Mouse (Mus musculus): Measurements from ENCODE around the gene Stat5b. TPM values are rescaled to one million over a fixed set of nuclear protein-coding genes. Genes with fewer than 3 reads are reported as not detected.

Gene Stat5b
- polyA plus RNA-seq (2014; fragmentation: Nextera tagmentation; extraction: Ambion mirVana), result 28.8 and 31.4 TPM in 2 replicates

DNA sequence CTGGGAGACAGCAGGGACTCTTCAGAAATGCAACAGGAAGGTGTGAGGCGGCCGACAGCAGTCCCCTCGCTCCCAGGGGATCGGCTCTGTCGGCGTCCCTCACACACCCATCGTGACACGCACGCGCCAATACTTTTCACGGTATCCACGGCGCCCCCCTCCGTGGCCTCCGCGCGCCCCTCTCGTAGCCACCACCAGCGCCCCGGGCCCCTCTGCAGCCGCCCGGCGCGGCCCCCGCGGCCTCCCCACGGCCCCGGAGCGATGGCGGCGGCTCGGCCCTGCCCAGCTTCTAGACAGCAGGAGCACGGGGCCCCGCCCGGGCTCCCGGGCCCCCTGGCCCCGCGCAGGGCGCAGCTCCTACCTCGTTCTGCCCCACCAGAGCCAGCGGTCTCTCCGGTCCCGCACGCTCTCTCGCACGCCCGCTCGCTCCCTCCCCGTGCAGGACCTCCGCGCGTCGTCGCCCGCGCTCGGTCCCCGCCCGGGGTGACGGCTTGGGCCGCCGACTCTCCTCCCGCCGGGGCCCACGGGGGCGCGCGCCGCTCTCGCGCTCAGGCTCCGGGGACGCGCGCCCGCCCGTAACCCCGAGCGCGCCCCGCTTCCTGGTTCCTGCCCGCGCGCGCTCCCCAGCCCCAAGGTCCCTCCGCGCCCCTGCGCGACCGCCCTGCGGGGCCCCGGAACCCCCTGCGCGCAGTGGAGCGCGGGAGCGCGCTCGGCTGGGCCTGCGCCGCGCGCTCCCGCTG is at the start of gene Stat5b:
Stat5b (minus strand) TSS at position 687 of the 740 bp plus-strand sequence.
- under 1% methylated on average over 71 of the region's 104 CpGs for WGBS
- H3K4me2 ChIP-seq (ENCODE audit: low read length), result peak within 1 kb of the TSS; percentile 94
- no peaks in the 10 kb centered on the region for H3K9me3 ChIP-seq (ENCODE audit: control insufficient read depth, low read length)
- peak within 1 kb of the TSS; percentile 11 to 92 for H3K27ac ChIP-seq (replicated peaks in 1 of 2; ENCODE audit: control insufficient read depth in 1 of 2, insufficient read depth in 1 of 2, low read depth in 2 of 2, low read length in 2 of 2)
- no peaks in the 10 kb centered on the region for H3K36me3 ChIP-seq (ENCODE audit: control insufficient read depth, insufficient read depth, low read length)
- H3K9ac ChIP-seq (ENCODE audit: low read length), result peak within 1 kb of the TSS; percentile 98
- H3K27me3 ChIP-seq (ENCODE audit: control insufficient read depth, insufficient read depth, low read length), result no peaks in the 10 kb centered on the region; the same call in 1 of the 2 replicates
- H3K4me1 ChIP-seq (ENCODE audit: control insufficient read depth in 2 of 2, insufficient read depth in 2 of 2, low read length in 2 of 2), result peaks cover 6 to 26% of the 10 kb centered on the region in 2 experiments; a peak in 3 of 4 replicates
- peak; percentile 80 for ATAC-seq (ENCODE audit: insufficient number of reproducible peaks, insufficient read depth, low FRiP score, low read depth)
- peak within 1 kb of the TSS; percentile 57 to 96 for H3K4me3 ChIP-seq (ENCODE audit: control insufficient read depth in 1 of 2, insufficient read depth in 1 of 2, low read depth in 1 of 2, low read length in 2 of 2)

- Histone ChIP-seq H3K27me3 (ENCODE audit: control insufficient read depth, insufficient read depth, low read length) (no peaks in the 10 kb centered on the region), H3K9ac (ENCODE audit: low read length) (no peak overlapping the region), H3K4me1 (ENCODE audit: control insufficient read depth in 2 of 2, insufficient read depth in 2 of 2, low read length in 2 of 2) (peaks cover 2 to 5% of the 10 kb centered on the region in 2 experiments; a peak in 2 of 4 replicates), H3K9me3 (ENCODE audit: control insufficient read depth, low read length) (0 out of 2 replicates have a peak, but pooled peaks cover 3% of the 10 kb centered on the region), H3K36me3 (ENCODE audit: control insufficient read depth, insufficient read depth, low read length) (peaks cover 86% of the 10 kb centered on the region), H3K4me3 (ENCODE audit: control insufficient read depth in 1 of 2, insufficient read depth in 1 of 2, low read depth in 1 of 2, low read length in 2 of 2) (no peak overlapping the region), H3K4me2 (ENCODE audit: low read length) (no peak overlapping the region), H3K27ac (replicated peaks in 1 of 2; ENCODE audit: control insufficient read depth in 1 of 2, insufficient read depth in 1 of 2, low read depth in 2 of 2, low read length in 2 of 2) (no peak overlapping the region)
- WGBS, result 84% methylated on average over 16 of the region's 16 CpGs
- no peak for ATAC-seq (ENCODE audit: insufficient number of reproducible peaks, insufficient read depth, low FRiP score, low read depth)
Measured at GRCm38 (mm10) chr11:100898441-100899199, 48.1 kb upstream of the Stat5b start.

DNA sequence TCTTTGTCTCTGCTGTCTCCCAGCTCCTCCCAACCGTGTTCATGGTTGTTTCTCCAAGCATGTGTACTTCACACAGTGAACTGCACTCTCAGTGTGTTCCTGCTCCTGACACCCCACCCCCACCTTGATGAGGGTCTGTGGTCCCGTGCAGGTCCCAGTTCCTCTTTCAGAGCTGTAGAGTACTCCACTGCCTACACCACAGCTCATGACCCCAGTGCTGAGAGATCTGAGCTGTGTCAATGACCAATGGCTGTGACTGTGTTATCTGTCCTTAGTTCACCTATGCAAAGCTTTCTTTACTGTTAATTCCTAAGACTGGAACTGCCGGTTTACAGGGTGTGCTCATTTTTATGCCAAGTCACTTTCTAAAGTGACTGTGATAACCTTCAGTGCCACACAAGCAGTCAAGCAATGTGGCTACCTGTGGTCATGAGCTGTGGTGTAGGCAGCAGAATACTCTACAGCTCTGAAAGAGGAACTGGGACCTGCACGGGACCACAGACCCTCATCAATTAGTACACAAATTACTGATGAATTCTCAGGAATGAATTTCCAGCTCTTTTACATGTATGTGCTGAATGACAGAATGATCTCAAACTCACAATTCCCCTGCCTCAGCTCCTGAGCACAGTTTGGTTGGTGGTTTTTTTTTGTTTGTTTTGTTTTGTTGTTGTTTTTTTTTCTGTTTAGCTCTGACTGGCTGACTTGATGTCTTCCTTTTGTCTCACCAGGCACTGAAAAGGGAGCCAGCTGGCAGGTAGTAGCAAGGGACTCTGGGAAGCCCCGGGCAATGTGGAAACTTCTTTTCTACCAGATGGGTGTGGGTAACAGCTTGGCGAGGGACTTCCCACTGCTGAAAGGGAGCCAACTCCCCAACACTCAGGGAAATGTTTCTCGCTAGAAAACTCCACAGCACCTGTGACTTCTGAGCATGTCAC is 47.0 kb upstream of the Stat5b start:
- Histone ChIP-seq H3K4me3 (ENCODE audit: control insufficient read depth in 1 of 2, insufficient read depth in 1 of 2, low read depth in 1 of 2, low read length in 2 of 2) (no peak overlapping the region), H3K9me3 (ENCODE audit: control insufficient read depth, low read length) (0 out of 2 replicates have a peak, but pooled peaks cover 3% of the 10 kb centered on the region), H3K27me3 (ENCODE audit: control insufficient read depth, insufficient read depth, low read length) (no peaks in the 10 kb centered on the region), H3K9ac (ENCODE audit: low read length) (no peak overlapping the region), H3K36me3 (ENCODE audit: control insufficient read depth, insufficient read depth, low read length) (peaks cover 84% of the 10 kb centered on the region), H3K4me1 (ENCODE audit: control insufficient read depth in 2 of 2, insufficient read depth in 2 of 2, low read length in 2 of 2) (peaks cover 3 to 8% of the 10 kb centered on the region in 2 experiments; a peak in 3 of 4 replicates), H3K4me2 (ENCODE audit: low read length) (no peak overlapping the region), H3K27ac (replicated peaks in 1 of 2; ENCODE audit: control insufficient read depth in 1 of 2, insufficient read depth in 1 of 2, low read depth in 2 of 2, low read length in 2 of 2) (no peak overlapping the region)
- 77% methylated on average over 7 of the region's 7 CpGs for WGBS
- no peak for ATAC-seq (ENCODE audit: insufficient number of reproducible peaks, insufficient read depth, low FRiP score, low read depth)

DNA sequence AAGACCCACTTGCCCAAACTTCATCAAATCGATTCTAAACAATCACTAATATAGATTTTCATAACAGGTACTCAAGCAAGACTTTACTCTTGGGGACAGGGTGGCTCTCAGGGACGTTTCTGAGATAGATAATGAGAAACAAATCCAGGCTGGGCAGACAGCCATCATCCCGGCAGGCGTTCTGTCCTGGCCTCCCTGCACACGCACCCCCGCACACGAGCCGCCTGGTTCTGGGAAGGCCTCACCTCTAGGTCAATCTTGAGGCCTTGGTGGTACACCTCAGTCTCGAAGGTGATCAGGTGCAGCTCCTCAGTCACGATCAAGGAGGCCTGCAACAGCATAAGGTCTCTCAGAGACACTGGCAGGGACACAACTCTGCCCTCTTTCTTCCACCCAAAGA is 45.6 kb upstream of the Stat5b start:
- Histone ChIP-seq H3K27ac (replicated peaks in 1 of 2; ENCODE audit: control insufficient read depth in 1 of 2, insufficient read depth in 1 of 2, low read depth in 2 of 2, low read length in 2 of 2) (no peak overlapping the region), H3K36me3 (ENCODE audit: control insufficient read depth, insufficient read depth, low read length) (peaks cover 84% of the 10 kb centered on the region), H3K4me1 (ENCODE audit: control insufficient read depth in 2 of 2, insufficient read depth in 2 of 2, low read length in 2 of 2) (peaks cover 4 to 21% of the 10 kb centered on the region in 2 experiments; a peak in 3 of 4 replicates), H3K4me3 (ENCODE audit: control insufficient read depth in 1 of 2, insufficient read depth in 1 of 2, low read depth in 1 of 2, low read length in 2 of 2) (no peak overlapping the region), H3K4me2 (ENCODE audit: low read length) (no peak overlapping the region), H3K27me3 (ENCODE audit: control insufficient read depth, insufficient read depth, low read length) (no peaks in the 10 kb centered on the region), H3K9ac (ENCODE audit: low read length) (no peak overlapping the region), H3K9me3 (ENCODE audit: control insufficient read depth, low read length) (no peaks in the 10 kb centered on the region)
- no peak for ATAC-seq (ENCODE audit: insufficient number of reproducible peaks, insufficient read depth, low FRiP score, low read depth)
- 74% methylated on average over 10 of the region's 10 CpGs for WGBS

GRCm38 (mm10) chr11:100894146-100894918 is 43.8 kb upstream of the Stat5b start:
- Histone ChIP-seq H3K36me3 (ENCODE audit: control insufficient read depth, insufficient read depth, low read length) (peaks cover 85% of the 10 kb centered on the region), H3K4me3 (ENCODE audit: control insufficient read depth in 1 of 2, insufficient read depth in 1 of 2, low read depth in 1 of 2, low read length in 2 of 2) (no peak overlapping the region)

DNA sequence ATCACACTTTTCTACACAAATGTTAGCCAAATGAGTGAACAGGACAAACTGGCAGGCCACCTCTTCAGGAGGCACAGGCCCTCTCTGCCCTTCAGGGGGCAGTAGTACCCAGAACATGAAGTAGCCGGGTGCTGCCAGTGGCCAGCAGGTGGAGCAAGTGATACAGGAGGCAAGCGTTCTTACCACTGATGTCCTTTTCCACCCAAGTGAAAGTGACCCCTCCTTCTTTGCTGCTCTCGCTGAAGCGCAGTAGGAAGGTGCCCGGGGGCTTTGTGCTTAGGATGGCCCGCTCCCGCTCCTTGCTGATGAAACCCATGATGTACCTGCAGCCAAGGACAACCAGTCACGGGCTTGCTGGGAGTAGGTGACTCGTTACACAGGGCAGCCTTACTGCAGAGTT is 43.0 kb upstream of the Stat5b start:
- Histone ChIP-seq H3K4me2 (ENCODE audit: low read length) (0 out of 2 replicates have a peak overlapping the region, but pooled peaks have one; percentile 6), H3K9ac (ENCODE audit: low read length) (peak overlapping the region; percentile 2; the same call in 1 of the 2 replicates), H3K4me3 (ENCODE audit: control insufficient read depth in 1 of 2, insufficient read depth in 1 of 2, low read depth in 1 of 2, low read length in 2 of 2) (no peak overlapping the region), H3K27me3 (ENCODE audit: control insufficient read depth, insufficient read depth, low read length) (no peaks in the 10 kb centered on the region), H3K27ac (replicated peaks in 1 of 2; ENCODE audit: control insufficient read depth in 1 of 2, insufficient read depth in 1 of 2, low read depth in 2 of 2, low read length in 2 of 2) (0 out of 4 replicates have a peak overlapping the region, but pooled peaks of 1 of the 2 experiments have one; percentile 12), H3K4me1 (ENCODE audit: control insufficient read depth in 2 of 2, insufficient read depth in 2 of 2, low read length in 2 of 2) (peaks cover 4 to 21% of the 10 kb centered on the region in 2 experiments; a peak in 3 of 4 replicates), H3K9me3 (ENCODE audit: control insufficient read depth, low read length) (no peaks in the 10 kb centered on the region), H3K36me3 (ENCODE audit: control insufficient read depth, insufficient read depth, low read length) (peaks cover 85% of the 10 kb centered on the region)
- ATAC-seq (ENCODE audit: insufficient number of reproducible peaks, insufficient read depth, low FRiP score, low read depth), result 0 out of 2 replicates have a peak, but pooled peaks have one; percentile 40
- WGBS, result 10% methylated on average over 9 of the region's 9 CpGs

More at GRCm38 (mm10) chr11:100894146-100894918, 43.8 kb upstream of the Stat5b start:
- Histone ChIP-seq H3K4me2 (ENCODE audit: low read length) (no peak overlapping the region), H3K4me1 (ENCODE audit: control insufficient read depth in 2 of 2, insufficient read depth in 2 of 2, low read length in 2 of 2) (peaks cover 4 to 21% of the 10 kb centered on the region in 2 experiments; a peak in 3 of 4 replicates), H3K9ac (ENCODE audit: low read length) (peak overlapping the region; percentile 2; the same call in 1 of the 2 replicates), H3K27ac (replicated peaks in 1 of 2; ENCODE audit: control insufficient read depth in 1 of 2, insufficient read depth in 1 of 2, low read depth in 2 of 2, low read length in 2 of 2) (0 out of 4 replicates have a peak overlapping the region, but pooled peaks of 1 of the 2 experiments have one; percentile 12), H3K9me3 (ENCODE audit: control insufficient read depth, low read length) (no peaks in the 10 kb centered on the region), H3K27me3 (ENCODE audit: control insufficient read depth, insufficient read depth, low read length) (no peaks in the 10 kb centered on the region)
- ATAC-seq (ENCODE audit: insufficient number of reproducible peaks, insufficient read depth, low FRiP score, low read depth), result no peak
- WGBS, result 71% methylated on average over 9 of the region's 9 CpGs

Measured in heart, embryonic 14.5 days (tissue).